Mouse (Mus musculus): ENCODE results near the gene Slc45a2.

GRCm38 (mm10) chr15:11003791-11004190, 3.3 kb downstream of the Slc45a2 start:
- TF ChIP-seq CTCF (IDR thresholded peaks at IDR 0.05; ENCODE audit: low read depth) (no peak), EP300 (IDR thresholded peaks at IDR 0.05; ENCODE audit: low read depth) (no peak)

Measured in liver, postnatal 0 days (tissue).